Mouse (Mus musculus) left cerebral cortex, adult 11 months (tissue): ENCODE data around the gene Mcm2.

Source experiments
- DNase-seq: peaks from one replicate; pipeline ENCODE4 v3.0.0; 2022; ENCODE audit warnings: low spot score

Gene Mcm2

DNA sequence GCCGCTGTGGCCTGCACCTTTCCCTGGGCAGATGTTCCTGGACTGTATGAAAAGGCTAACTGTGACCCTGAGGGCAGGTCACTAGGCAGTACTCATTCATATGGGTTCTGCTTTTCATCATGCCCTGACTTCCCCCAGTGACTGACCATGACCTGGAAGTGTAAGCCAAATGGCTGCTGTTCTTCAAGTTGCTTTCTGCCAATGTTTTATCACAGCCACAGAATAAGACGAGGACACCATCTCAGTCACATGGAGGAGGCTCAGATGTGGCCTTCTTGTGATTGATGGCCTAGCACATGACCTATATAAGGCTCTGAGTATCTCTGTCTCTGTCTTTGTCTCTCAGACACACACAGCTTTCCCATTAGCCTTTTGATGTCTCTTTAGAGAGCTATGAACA, 51.0 kb downstream of the Mcm2 start:
- DNase-seq: no peak

DNA sequence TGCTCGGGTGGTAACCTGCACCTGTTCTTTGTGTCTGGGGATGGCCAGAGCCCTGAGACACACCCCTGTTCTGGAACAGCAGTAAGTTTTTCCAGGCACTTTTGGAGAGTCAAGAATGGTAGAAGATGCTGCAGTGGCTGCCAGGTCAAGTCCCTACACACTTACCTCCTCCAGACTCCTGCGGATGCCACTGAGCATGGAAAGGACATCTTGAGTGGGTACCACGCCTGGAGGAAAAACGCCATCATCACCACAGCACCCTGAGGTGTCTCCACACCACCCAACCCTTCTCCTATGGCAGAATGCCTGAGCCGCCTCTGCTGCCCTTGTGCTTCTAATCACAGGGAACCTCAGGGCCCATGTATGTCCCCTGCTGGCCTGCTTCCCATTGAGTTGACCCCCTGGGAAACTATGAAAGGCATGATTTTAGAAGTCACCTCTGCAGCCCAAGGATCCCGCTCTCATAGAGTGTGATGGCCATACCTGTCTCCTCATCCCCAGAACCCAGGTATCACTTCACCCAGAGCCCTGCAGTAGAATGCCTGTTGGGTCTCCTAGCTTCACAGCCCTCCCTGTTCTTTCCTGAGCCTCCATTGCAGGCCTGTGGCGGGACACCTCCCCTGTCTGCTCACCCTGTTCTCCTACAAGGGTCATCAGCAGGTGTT, 53.5 kb downstream of the Mcm2 start:
- DNase-seq: no peak

- no peak for DNase-seq
Measured at GRCm38 (mm10) chr6:88843781-88844725, 54.5 kb downstream of the Mcm2 start.

- no peak for DNase-seq
Measured at GRCm38 (mm10) chr6:88843241-88843640, 55.3 kb downstream of the Mcm2 start.

GRCm38 (mm10) chr6:88842731-88843151, 55.8 kb downstream of the Mcm2 start:
- DNase-seq: no peak

DNA sequence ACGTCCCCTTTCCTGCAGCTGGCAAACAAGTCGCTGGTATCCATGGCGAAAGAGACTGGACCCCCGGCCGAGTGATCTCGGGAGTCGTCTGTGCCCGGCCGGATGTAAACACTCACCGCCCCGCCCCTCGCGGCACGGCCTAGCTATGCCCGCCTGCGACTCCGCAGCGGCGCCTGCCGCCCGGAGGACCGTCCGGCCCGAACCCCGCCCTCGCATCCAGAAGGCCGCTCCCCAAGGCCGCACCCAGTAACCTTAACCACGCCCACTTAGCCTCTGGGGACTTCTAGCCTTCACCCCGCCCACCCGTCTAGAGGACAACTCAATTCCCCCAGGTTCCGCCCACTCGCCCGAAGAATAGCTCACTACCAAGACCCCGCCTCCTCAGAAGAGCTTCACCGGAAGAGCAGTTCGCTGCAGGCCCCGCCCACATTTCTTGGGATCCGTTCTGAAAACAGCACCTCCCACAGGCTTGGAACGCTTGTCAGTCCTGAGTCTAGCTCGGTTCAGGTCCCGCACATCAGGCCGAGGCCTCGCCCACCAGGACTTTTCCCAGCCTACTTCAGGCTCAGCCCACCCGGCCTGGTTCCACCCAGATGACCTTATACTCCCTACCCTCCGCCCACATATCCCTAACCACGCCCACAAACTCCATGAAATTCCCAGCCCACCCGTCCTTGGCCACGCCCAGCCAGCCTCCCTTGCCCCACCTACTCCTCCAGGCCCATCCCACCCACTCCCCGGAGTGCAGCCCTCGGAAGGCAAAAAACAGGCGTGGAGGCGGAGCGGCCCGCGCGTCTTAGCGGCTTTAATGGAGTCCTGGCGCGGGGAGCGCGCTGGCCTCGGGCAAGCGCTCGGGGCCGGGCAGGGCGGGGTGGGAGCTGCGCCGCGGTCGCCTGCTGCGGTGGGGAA, 56.5 kb downstream of the Mcm2 start, which contains the start of gene Abtb1:
TSS of gene Abtb1 (minus strand) at position 204 of the 909 bp plus-strand sequence.
- DNase-seq: peak; percentile 99

GRCm38 (mm10) chr6:88841514-88841780, 57.1 kb downstream of the Mcm2 start:
- DNase-seq: no peak

GRCm38 (mm10) chr6:88840791-88841513, 57.6 kb downstream of the Mcm2 start:
- no peak for DNase-seq

- no peak for DNase-seq
Measured at GRCm38 (mm10) chr6:88840211-88840610, 58.4 kb downstream of the Mcm2 start.

GRCm38 (mm10) chr6:88839135-88839970, 59.2 kb downstream of the Mcm2 start:
- DNase-seq: no peak

- DNase-seq: no peak
Measured at GRCm38 (mm10) chr6:88838613-88839012, 60.0 kb downstream of the Mcm2 start.

DNA sequence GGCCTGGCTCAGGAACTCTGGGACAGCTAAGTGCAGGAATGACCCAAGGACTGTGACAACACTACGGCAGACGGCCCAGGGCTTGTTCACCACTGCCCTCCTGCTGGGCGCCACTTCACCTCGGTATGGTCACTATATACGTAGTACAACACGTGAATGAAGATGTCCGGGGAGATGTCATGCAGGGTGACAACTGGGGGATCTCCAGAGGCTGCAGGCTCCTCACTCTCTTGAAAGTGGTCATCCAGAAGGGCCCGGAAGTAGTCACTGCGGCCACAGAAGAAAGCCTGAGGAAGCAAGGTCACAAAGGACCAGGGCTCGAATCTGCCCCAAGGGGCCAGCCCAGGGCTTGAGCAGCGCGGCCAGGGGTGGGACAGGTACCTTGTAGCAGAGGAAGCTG, 60.6 kb downstream of the Mcm2 start:
- no peak for DNase-seq

GRCm38 (mm10) chr6:88836178-88836819, 62.3 kb downstream of the Mcm2 start:
- DNase-seq: no peak

DNA sequence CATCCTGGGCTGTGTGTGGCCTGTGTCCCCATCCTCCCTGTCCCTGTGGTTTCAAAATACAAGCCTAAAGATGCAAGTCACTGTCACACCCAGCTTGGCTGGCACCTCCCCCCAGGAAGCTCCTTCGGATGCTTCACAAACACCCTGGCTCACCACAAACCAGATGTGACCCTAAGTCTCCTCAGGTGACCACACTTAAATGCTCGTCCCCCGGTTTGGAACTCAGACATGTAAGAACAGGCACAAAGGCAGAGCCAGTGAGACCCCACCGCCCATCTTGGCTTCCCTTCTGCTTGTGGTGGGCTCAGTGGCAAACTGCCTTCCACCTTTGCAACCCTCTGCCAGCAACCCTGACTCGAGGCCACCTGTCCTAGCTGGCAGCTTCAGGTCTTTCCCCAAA, 63.5 kb downstream of the Mcm2 start:
- DNase-seq: no peak
